Mouse (Mus musculus): ENCODE data around the gene Morn4. TPM values are rescaled to one million over a fixed set of nuclear protein-coding genes. Genes with fewer than 3 reads are reported as not detected.

Gene Morn4
- 24.2 and 26.7 TPM in 2 replicates for polyA plus RNA-seq (2014; fragmentation: Nextera tagmentation; extraction: Ambion mirVana)

- DNase-seq (ENCODE audit: low spot score), result peak; percentile 93
- Histone ChIP-seq H3K27me3 (replicated peaks; ENCODE audit: control insufficient read depth, insufficient read depth, low read length) (no peaks in the 10 kb centered on the region), H3K4me3 (ENCODE audit: low read depth, low read length) (peak within 1 kb of the TSS; percentile 76), H3K4me2 (ENCODE audit: low read length) (peak within 1 kb of the TSS; percentile 94), H3K9me3 (ENCODE audit: control insufficient read depth, low read length) (no peaks in the 10 kb centered on the region), H3K4me1 (replicated peaks; ENCODE audit: control insufficient read depth, insufficient read depth, low read length) (peaks cover 20% of the 10 kb centered on the region), H3K36me3 (ENCODE audit: control insufficient read depth, insufficient read depth, low read length) (no peaks in the 10 kb centered on the region), H3K9ac (ENCODE audit: low read length) (peak within 1 kb of the TSS; percentile 53), H3K27ac (ENCODE audit: low read depth) (no peak within 1 kb of the TSS)
- peak; percentile 73 for ATAC-seq (replicated peaks; ENCODE audit: low FRiP score, low TSS enrichment, low read depth)
- under 1% methylated on average over 21 of the region's 21 CpGs for WGBS
Observed at GRCm38 (mm10) chr19:42086166-42086565, at the start of gene Morn4. Gene Morn4, minus strand, starts transcription at chr19:42086357.

- Histone ChIP-seq H3K9ac (ENCODE audit: low read length) (no peak overlapping the region), H3K27me3 (replicated peaks; ENCODE audit: control insufficient read depth, insufficient read depth, low read length) (no peaks in the 10 kb centered on the region), H3K27ac (ENCODE audit: low read depth) (no peak overlapping the region), H3K36me3 (ENCODE audit: control insufficient read depth, insufficient read depth, low read length) (no peaks in the 10 kb centered on the region), H3K4me2 (ENCODE audit: low read length) (no peak overlapping the region), H3K4me3 (ENCODE audit: low read depth, low read length) (no peak overlapping the region), H3K9me3 (ENCODE audit: control insufficient read depth, low read length) (no peaks in the 10 kb centered on the region), H3K4me1 (replicated peaks; ENCODE audit: control insufficient read depth, insufficient read depth, low read length) (no peaks in the 10 kb centered on the region)
- ATAC-seq (replicated peaks; ENCODE audit: low FRiP score, low TSS enrichment, low read depth) (no peak), DNase-seq (ENCODE audit: low spot score) (no peak)
Observed at GRCm38 (mm10) chr19:42135070-42135469, 48.9 kb upstream of the Morn4 start.

GRCm38 (mm10) chr19:42131101-42131500 is 44.9 kb upstream of the Morn4 start:
- Histone ChIP-seq H3K4me1 (replicated peaks; ENCODE audit: control insufficient read depth, insufficient read depth, low read length) (peaks cover 12% of the 10 kb centered on the region), H3K36me3 (ENCODE audit: control insufficient read depth, insufficient read depth, low read length) (no peaks in the 10 kb centered on the region), H3K4me3 (ENCODE audit: low read depth, low read length) (no peak overlapping the region), H3K9me3 (ENCODE audit: control insufficient read depth, low read length) (no peaks in the 10 kb centered on the region), H3K4me2 (ENCODE audit: low read length) (no peak overlapping the region), H3K9ac (ENCODE audit: low read length) (no peak overlapping the region), H3K27me3 (replicated peaks; ENCODE audit: control insufficient read depth, insufficient read depth, low read length) (no peaks in the 10 kb centered on the region), H3K27ac (ENCODE audit: low read depth) (no peak overlapping the region)
- ATAC-seq (replicated peaks; ENCODE audit: low FRiP score, low TSS enrichment, low read depth), result no peak
- 62% methylated on average over 5 of the region's 5 CpGs for WGBS
- DNase-seq (ENCODE audit: low spot score), result no peak

DNA sequence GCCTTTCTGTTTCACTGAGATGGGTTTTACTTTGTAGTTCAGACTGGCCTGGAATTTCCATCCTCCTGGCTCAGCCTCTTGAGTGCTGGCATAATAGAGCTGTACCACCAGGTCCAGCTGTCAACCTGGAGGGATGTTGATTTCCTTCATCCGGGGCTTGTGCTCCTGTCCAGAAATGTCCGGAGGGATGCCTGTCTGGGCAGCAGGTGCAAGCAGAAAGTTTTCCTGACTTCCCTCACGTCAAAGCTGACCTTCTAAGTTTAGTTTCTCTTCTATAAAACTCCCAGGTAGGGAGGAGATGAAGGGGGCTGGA is 44.1 kb upstream of the Morn4 start:
- Histone ChIP-seq H3K27ac (ENCODE audit: low read depth) (no peak overlapping the region), H3K4me3 (ENCODE audit: low read depth, low read length) (no peak overlapping the region), H3K4me2 (ENCODE audit: low read length) (no peak overlapping the region), H3K9me3 (ENCODE audit: control insufficient read depth, low read length) (no peaks in the 10 kb centered on the region), H3K9ac (ENCODE audit: low read length) (no peak overlapping the region), H3K36me3 (ENCODE audit: control insufficient read depth, insufficient read depth, low read length) (no peaks in the 10 kb centered on the region), H3K27me3 (replicated peaks; ENCODE audit: control insufficient read depth, insufficient read depth, low read length) (no peaks in the 10 kb centered on the region), H3K4me1 (replicated peaks; ENCODE audit: control insufficient read depth, insufficient read depth, low read length) (peaks cover 12% of the 10 kb centered on the region)
- ATAC-seq (replicated peaks; ENCODE audit: low FRiP score, low TSS enrichment, low read depth) (no peak), DNase-seq (ENCODE audit: low spot score) (no peak)
- WGBS, result 65% methylated on average over 3 of the region's 3 CpGs

DNA sequence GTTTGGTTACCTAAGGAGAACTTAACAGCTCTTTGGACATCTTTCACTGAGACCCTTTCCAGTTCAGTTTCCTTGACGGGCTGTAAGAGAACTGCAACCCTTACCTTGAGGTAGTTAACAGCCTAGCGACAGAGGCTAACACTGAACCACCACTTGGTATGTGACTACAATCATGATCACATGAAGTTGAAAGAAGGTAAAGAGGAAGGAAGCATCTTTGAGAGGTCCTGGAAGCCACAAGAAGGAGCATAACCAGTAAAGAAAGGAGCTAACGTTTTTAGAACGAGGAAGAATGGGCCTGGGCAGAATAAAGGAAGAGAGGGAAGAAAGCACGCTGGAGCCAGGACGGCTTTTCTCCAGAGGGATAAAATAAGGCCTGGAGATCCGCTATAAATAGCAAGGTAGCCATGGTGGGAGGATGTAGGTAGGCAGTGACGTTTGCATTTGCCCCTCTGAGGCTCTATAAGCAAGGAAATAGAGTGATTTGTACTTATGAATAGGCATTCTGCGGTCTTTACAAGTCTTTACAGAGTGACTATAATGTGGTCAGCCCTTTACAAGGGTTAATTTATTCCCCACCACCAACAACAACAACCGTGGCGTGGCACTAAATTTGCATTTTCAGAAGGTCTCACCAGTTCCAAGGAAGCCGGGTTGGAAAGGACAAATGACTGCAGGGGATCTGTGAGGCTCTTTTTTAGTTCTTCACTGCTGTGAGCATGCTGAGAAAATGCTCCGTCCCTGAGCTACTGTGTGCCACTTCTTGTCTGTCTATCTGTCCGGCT is 43.5 kb upstream of the Morn4 start:
- Histone ChIP-seq H3K4me1 (replicated peaks; ENCODE audit: control insufficient read depth, insufficient read depth, low read length) (peaks cover 12% of the 10 kb centered on the region), H3K27ac (ENCODE audit: low read depth) (peak overlapping the region; percentile 83), H3K9ac (ENCODE audit: low read length) (peak overlapping the region; percentile 25; the same call in 1 of the 2 replicates), H3K9me3 (ENCODE audit: control insufficient read depth, low read length) (no peaks in the 10 kb centered on the region), H3K4me3 (ENCODE audit: low read depth, low read length) (peak overlapping the region; percentile 59), H3K36me3 (ENCODE audit: control insufficient read depth, insufficient read depth, low read length) (peaks cover 3% of the 10 kb centered on the region), H3K4me2 (ENCODE audit: low read length) (peak overlapping the region; percentile 99), H3K27me3 (replicated peaks; ENCODE audit: control insufficient read depth, insufficient read depth, low read length) (no peaks in the 10 kb centered on the region)
- WGBS, result 40% methylated on average over 14 of the region's 14 CpGs
- DNase-seq (ENCODE audit: low spot score) (no peak), ATAC-seq (replicated peaks; ENCODE audit: low FRiP score, low TSS enrichment, low read depth) (peak; percentile 26)

- WGBS, result under 1% methylated on average over 54 of the region's 54 CpGs
- ATAC-seq (replicated peaks; ENCODE audit: low FRiP score, low TSS enrichment, low read depth), result peak; percentile 97
- Histone ChIP-seq H3K27me3 (replicated peaks; ENCODE audit: control insufficient read depth, insufficient read depth, low read length) (no peaks in the 10 kb centered on the region), H3K4me2 (ENCODE audit: low read length) (peak within 1 kb of the TSS; percentile 99), H3K9me3 (ENCODE audit: control insufficient read depth, low read length) (no peaks in the 10 kb centered on the region), H3K4me1 (replicated peaks; ENCODE audit: control insufficient read depth, insufficient read depth, low read length) (peaks cover 12% of the 10 kb centered on the region), H3K36me3 (ENCODE audit: control insufficient read depth, insufficient read depth, low read length) (peaks cover 11% of the 10 kb centered on the region), H3K9ac (ENCODE audit: low read length) (peak within 1 kb of the TSS; percentile 76), H3K4me3 (ENCODE audit: low read depth, low read length) (peak within 1 kb of the TSS; percentile 59), H3K27ac (ENCODE audit: low read depth) (peak within 1 kb of the TSS; percentile 83)
- peak; percentile 97 for DNase-seq (ENCODE audit: low spot score)
Observed at GRCm38 (mm10) chr19:42128787-42129508, 42.8 kb upstream of the Morn4 start, which contains the start of gene Avpi1. Gene Avpi1, minus strand, starts transcription at chr19:42129059.

DNA sequence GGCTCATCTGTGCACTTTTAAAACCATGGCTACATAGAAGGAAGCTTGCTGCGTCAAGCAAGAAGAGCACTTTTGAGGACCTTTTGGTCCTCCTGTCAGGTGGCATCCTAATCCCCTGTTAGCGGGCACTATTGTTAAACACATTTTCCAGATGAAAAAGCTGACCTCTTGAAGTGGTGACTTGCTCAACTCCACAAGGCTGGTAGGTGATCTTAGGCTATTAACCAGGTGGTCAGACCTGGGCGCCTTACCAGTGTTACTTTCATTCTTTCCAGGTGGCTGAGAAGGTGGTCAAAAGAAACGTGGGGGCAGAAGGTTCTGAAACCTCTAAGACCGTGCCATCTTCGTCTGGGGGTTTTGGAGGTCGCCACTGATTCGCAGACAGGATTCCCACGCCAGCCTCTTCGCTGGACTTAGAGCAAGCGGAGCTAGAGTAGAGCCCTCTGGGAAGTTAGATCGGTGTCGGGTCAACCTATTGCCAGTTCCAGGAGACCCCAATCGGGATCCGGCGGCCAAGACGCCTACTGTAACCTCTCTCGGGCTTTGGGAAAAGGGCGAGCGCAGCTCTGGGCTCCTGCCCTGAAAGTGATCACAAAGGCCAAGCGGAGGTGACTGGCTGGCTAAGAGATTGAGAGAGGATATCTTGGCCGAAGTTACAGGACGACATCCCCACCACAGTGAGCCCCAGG is 42.0 kb upstream of the Morn4 start:
- Histone ChIP-seq H3K4me1 (replicated peaks; ENCODE audit: control insufficient read depth, insufficient read depth, low read length) (peaks cover 12% of the 10 kb centered on the region), H3K4me2 (ENCODE audit: low read length) (peak overlapping the region; percentile 99), H3K9me3 (ENCODE audit: control insufficient read depth, low read length) (no peaks in the 10 kb centered on the region), H3K36me3 (ENCODE audit: control insufficient read depth, insufficient read depth, low read length) (peaks cover 18% of the 10 kb centered on the region), H3K4me3 (ENCODE audit: low read depth, low read length) (peak overlapping the region; percentile 59), H3K27me3 (replicated peaks; ENCODE audit: control insufficient read depth, insufficient read depth, low read length) (no peaks in the 10 kb centered on the region), H3K27ac (ENCODE audit: low read depth) (peak overlapping the region; percentile 83), H3K9ac (ENCODE audit: low read length) (peak overlapping the region; percentile 76)
- peak; percentile 34; the same call in 1 of the 2 replicates for ATAC-seq (replicated peaks; ENCODE audit: low FRiP score, low TSS enrichment, low read depth)
- DNase-seq (ENCODE audit: low spot score), result no peak
- 6% methylated on average over 23 of the region's 23 CpGs for WGBS

DNA sequence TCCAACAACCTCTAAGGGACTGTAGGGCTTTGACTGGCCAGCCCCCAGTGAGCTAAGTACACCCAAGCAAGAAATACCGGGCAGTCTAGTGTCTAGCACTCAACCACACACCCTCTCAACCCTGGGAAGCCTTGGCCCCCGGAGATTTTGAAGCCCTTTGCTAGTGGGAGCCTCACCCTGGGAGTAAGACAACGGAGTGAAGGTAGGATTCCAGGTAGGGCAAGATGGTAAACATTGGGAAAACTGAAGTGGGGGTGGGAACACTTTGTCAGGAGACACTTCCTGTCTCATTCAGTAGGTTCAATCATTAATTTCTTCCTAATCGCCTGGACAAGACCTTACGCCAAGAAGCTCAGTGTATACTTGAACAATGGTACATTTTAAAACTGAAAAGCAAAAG is 40.9 kb upstream of the Morn4 start:
- H3K4me2 ChIP-seq (ENCODE audit: low read length), result no peak overlapping the region; the same call in 1 of the 2 replicates
- H3K4me3 ChIP-seq (ENCODE audit: low read depth, low read length), result no peak overlapping the region
- 82% methylated on average over 5 of the region's 5 CpGs for WGBS

More for the DNA sequence above, 40.9 kb upstream of the Morn4 start:
- Histone ChIP-seq H3K4me1 (replicated peaks; ENCODE audit: control insufficient read depth, insufficient read depth, low read length) (peaks cover 12% of the 10 kb centered on the region), H3K27me3 (replicated peaks; ENCODE audit: control insufficient read depth, insufficient read depth, low read length) (no peaks in the 10 kb centered on the region), H3K36me3 (ENCODE audit: control insufficient read depth, insufficient read depth, low read length) (peaks cover 30% of the 10 kb centered on the region), H3K27ac (ENCODE audit: low read depth) (no peak overlapping the region), H3K9ac (ENCODE audit: low read length) (no peak overlapping the region), H3K9me3 (ENCODE audit: control insufficient read depth, low read length) (no peaks in the 10 kb centered on the region)
- DNase-seq (ENCODE audit: low spot score) (no peak), ATAC-seq (replicated peaks; ENCODE audit: low FRiP score, low TSS enrichment, low read depth) (no peak)

Data from intestine, embryonic 14.5 days (tissue).